Mouse (Mus musculus): ENCODE measurements at regions not wholly inside any gene's neighbourhood (a gene's known extent, or its start where the extent isn't known, plus 50 kb on each side); places are given as distances from the start of the nearest gene placed in this dataset.

DNA sequence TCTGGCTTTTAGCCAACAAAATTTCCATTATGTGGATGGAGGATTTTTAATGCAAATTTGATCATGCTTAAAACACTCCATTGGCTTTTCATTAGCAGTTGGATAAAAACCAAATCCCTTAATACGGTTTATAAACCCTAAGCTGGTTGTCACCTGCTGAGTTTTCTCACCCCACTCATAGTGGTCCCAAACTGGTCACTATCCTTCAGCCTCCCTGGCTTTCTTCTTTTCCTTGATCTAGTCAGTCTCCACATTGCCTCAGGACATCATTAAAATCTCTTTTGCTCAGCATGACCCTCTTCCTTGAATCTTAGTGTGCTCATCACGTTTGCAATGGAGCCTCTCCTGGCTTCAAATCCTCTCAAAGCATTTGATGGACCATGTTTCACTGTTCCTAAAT lies 340.9 kb upstream of the Cntn3 start:
- DNase-seq (ENCODE audit: low spot score in 2 of 2), result no peak

- no peak for DNase-seq (ENCODE audit: low spot score in 2 of 2)
These were observed 331.1 kb upstream of the Cntn3 start for GRCm38 (mm10) chr6:102903960-102904359.

DNA sequence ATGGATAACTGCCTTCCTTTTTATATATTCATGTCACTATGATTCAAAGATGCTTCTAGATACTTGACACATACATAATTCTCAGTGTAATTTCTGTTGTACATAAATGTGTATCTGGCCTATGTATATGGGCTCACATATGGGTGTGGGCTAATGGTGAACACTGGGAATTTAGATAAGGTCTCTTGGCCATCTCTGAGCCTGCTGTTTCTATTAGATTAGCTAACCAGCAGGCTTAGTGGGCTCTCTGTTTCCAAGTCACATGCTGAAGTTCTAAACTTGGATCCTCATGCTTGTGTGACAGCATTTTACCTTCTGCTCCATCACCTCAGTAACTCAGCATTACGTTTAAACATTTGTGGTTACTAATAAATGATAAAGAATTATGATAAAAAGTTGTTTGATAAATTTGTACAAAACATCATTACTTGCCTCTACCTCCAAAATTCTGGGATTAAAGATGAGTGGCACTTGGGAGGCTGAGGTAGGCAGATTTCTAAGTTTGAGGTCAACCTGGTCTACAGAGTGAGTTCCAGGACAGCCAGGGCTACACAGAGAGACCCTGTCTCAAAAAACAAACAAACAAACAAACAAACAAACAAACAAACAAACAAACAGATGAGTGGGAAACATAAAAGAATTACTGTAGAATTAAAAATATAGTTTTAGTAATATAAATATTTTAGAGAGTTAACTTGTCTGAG lies 327.7 kb upstream of the Cntn3 start:
- peak in 1 of 2 experiments; percentile 1 for DNase-seq (ENCODE audit: low spot score in 2 of 2)

GRCm38 (mm10) chr6:102868404-102868803 lies 295.5 kb upstream of the Cntn3 start:
- DNase-seq (ENCODE audit: low spot score in 2 of 2), result no peak

GRCm38 (mm10) chr6:102844507-102844906 lies 271.6 kb upstream of the Cntn3 start:
- no peak for DNase-seq (ENCODE audit: low spot score in 2 of 2)

DNA sequence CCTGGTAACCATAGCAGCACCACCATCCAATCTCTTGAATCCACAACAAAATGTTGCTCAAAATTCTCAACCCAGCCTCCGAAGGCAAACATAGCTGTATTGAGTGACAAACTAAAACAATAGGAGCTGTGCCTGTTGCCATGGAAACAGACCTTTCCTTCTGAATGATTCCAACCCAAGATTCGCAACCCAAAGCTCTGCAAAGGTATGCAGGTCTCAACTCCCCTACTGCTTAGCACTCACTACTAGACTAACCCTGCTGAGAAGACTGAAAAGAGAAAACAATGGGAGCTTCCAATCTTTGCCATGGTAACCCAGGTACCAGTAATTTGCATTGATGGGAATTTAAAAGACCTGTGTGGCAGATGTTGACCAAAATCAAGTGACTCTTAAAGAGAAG lies 260.2 kb upstream of the Cntn3 start:
- no peak for DNase-seq (ENCODE audit: low spot score in 2 of 2)

Data from spleen, postnatal 36 days (tissue).